22 mouse cellular contexts compared by ENCODE assay signal in genomic region chr3:79449361-79449760, GRCm38 (mm10).
A peak's percentile ranks its signal among the peaks of the same experiment; 100 is the strongest.
DNase-seq lines count a peak whose midpoint lies in the region; ATAC-seq lines count a peak whose summit lies in the region.
"Had no signal": no experiment of that assay in that cellular context is flagged by ENCODE, and none has a peak within 500 bp of the region (broad histone marks: within the 10 kb centered on the region; RNA-seq: fewer than 3 reads in every experiment).

No protein-coding gene starts in this region.

- H3K4me3 ChIP-seq in kidney, embryonic 15.5 days (replicated peaks): no peak overlapping the region
- H3K4me3 ChIP-seq in intestine, embryonic 16.5 days (ENCODE audit: low read length): no peak overlapping the region
- H3K4me3 ChIP-seq: embryonic facial prominence, embryonic 12.5 days; forebrain, embryonic 13.5 days; gastrocnemius, adult 2 months; heart, embryonic 12.5 days had no signal

- no peaks in the 10 kb centered on the region for H3K9me3 ChIP-seq in kidney, embryonic 15.5 days (replicated peaks)
- no peaks in the 10 kb centered on the region for H3K9me3 ChIP-seq in intestine, embryonic 16.5 days (ENCODE audit: control insufficient read depth, low read length)
- H3K9me3 ChIP-seq: embryonic facial prominence, embryonic 12.5 days; forebrain, embryonic 13.5 days; G1E; heart, embryonic 12.5 days had no signal

- H3K27ac ChIP-seq in kidney, embryonic 15.5 days: no peak overlapping the region
- no peak overlapping the region for H3K27ac ChIP-seq in intestine, embryonic 16.5 days (ENCODE audit: low read length)
- H3K27ac ChIP-seq: embryonic facial prominence, embryonic 12.5 days; forebrain, embryonic 13.5 days; gastrocnemius, adult 2 months had no signal

- no peaks in the 10 kb centered on the region for H3K27me3 ChIP-seq in kidney, embryonic 15.5 days
- H3K27me3 ChIP-seq in intestine, embryonic 16.5 days (replicated peaks; ENCODE audit: control insufficient read depth, insufficient read depth, low read length): no peaks in the 10 kb centered on the region
- H3K27me3 ChIP-seq: embryonic facial prominence, embryonic 12.5 days; forebrain, embryonic 13.5 days; heart, embryonic 12.5 days had no signal

- DNase-seq in embryo, embryonic 10 days (ENCODE audit: low spot score): peak; percentile 47
- no peak for DNase-seq in embryo, embryonic 9.5 days (ENCODE audit: extremely low spot score)
- DNase-seq in kidney, postnatal 36 days: no peak
- DNase-seq in embryo, embryonic 10.5 days (ENCODE audit: low spot score): peak; percentile 54
- peak; percentile 20 for DNase-seq in mesoderm, embryonic 11.5 days (ENCODE audit: low read depth, low spot score)
- DNase-seq: adrenal gland, adult 8-10 months; adrenal gland, postnatal 36 days; B cell, adult 2 months; cerebellum, adult 2 months; cerebellum, postnatal 10 days; forebrain, postnatal 0 days; gastrocnemius, adult 2 months; gastrocnemius, postnatal 25 days had no signal

- WGBS in kidney, embryonic 15.5 days: 31% methylated on average over 7 of the region's 7 CpGs
- WGBS in intestine, embryonic 16.5 days: 84% methylated on average over 7 of the region's 7 CpGs

- 0 out of 2 replicates have a peak, but pooled peaks cover 4% of the 10 kb centered on the region for H3K4me1 ChIP-seq in kidney, embryonic 15.5 days
- no peaks in the 10 kb centered on the region for H3K4me1 ChIP-seq in intestine, embryonic 16.5 days (ENCODE audit: control insufficient read depth, insufficient read depth, low read length)
- H3K4me1 ChIP-seq: heart, embryonic 12.5 days had no signal

- H3K36me3 ChIP-seq in kidney, embryonic 15.5 days: no peaks in the 10 kb centered on the region
- no peaks in the 10 kb centered on the region for H3K36me3 ChIP-seq in intestine, embryonic 16.5 days (ENCODE audit: control insufficient read depth, insufficient read depth, low read length)
- H3K36me3 ChIP-seq: embryonic facial prominence, embryonic 12.5 days; heart, embryonic 12.5 days had no signal

- no peak overlapping the region for H3K4me2 ChIP-seq in kidney, embryonic 15.5 days
- H3K4me2 ChIP-seq in intestine, embryonic 16.5 days (ENCODE audit: low read depth, low read length): no peak overlapping the region
- H3K4me2 ChIP-seq: embryonic facial prominence, embryonic 12.5 days; forebrain, embryonic 13.5 days; heart, embryonic 12.5 days had no signal

- H3K9ac ChIP-seq in kidney, embryonic 15.5 days: no peak overlapping the region
- no peak overlapping the region for H3K9ac ChIP-seq in intestine, embryonic 16.5 days (ENCODE audit: low read depth, low read length)
- H3K9ac ChIP-seq: embryonic facial prominence, embryonic 12.5 days; forebrain, embryonic 13.5 days; forebrain, postnatal 0 days; heart, embryonic 12.5 days had no signal

- peak; percentile 52; the same call in 1 of the 2 replicates for ATAC-seq in kidney, embryonic 15.5 days (replicated peaks; ENCODE audit: low FRiP score)
- no peak for ATAC-seq in intestine, embryonic 16.5 days
- ATAC-seq: CD4-positive, CD25-positive, alpha-beta regulatory T cell, adult 4 months; forebrain, embryonic 13.5 days; forebrain, postnatal 0 days; hindbrain, embryonic 16.5 days; inflammation-experienced regulatory T-cells, adult 6 months had no signal

Comparison
In these comparisons a context has a peak if more than half of its experiments do, and no peak if none do; other contexts are left out.
1. DNase-seq: peak in embryo, embryonic 10 days (single experiment), embryo, embryonic 10.5 days (single experiment) and mesoderm, embryonic 11.5 days (single experiment); none in embryo, embryonic 9.5 days (single experiment) and kidney, postnatal 36 days (0 of 2).